Mouse (Mus musculus) heart, adult 2 months (tissue): ENCODE measurements around the gene Oxsm. TPM values are rescaled to one million over a fixed set of nuclear protein-coding genes. Genes with fewer than 3 reads are reported as not detected.

ENCODE experiments used
- DNase-seq, 2 experiments: peaks; one replicate each; pipeline ENCODE4 v3.0.0; 2021
- H3K27ac ChIP-seq: fragments of 200-600 bp; 2 replicates; pipeline ENCODE4 v1.8.1; 2022
- H3K27me3 ChIP-seq: fragments of 200-500 bp; 2 replicates; pipeline ENCODE4 v1.6.1; 2012; ENCODE audit warnings: mild to moderate bottlenecking, low read length, inconsistent platforms, mixed read lengths; ENCODE audit not compliant: control insufficient read depth, insufficient read depth
- H3K36me3 ChIP-seq: fragments of 200-500 bp; 2 replicates; pipeline ENCODE4 v1.6.1; 2012; ENCODE audit warnings: low read length, inconsistent platforms; ENCODE audit not compliant: control insufficient read depth, insufficient read depth
- H3K4me1 ChIP-seq: fragments of 200-500 bp; 2 replicates; pipeline ENCODE4 v1.6.1; 2011; ENCODE audit warnings: low read length; ENCODE audit not compliant: control insufficient read depth, insufficient read depth
- H3K4me3 ChIP-seq: fragments of 200-600 bp; 2 replicates; pipeline ENCODE4 v1.8.1; 2022
- H3K79me2 ChIP-seq: fragments of 200-500 bp; replicated peaks from 2 replicates; pipeline ENCODE4 v1.6.1; 2012; ENCODE audit warnings: mild to moderate bottlenecking, inconsistent platforms, low read length, moderate library complexity, mixed read lengths; ENCODE audit not compliant: control insufficient read depth, insufficient read depth
- H3K9ac ChIP-seq: fragments of 200-500 bp; 2 replicates; pipeline ENCODE4 v1.6.1; 2012; ENCODE audit warnings: low read depth, mild to moderate bottlenecking, control low read depth, inconsistent platforms, low read length, mixed read lengths
- CTCF ChIP-seq: fragments of 200-600 bp; IDR thresholded peaks from 2 replicates; pipeline ENCODE4 v1.8.1; 2022; ENCODE audit warnings: antibody characterized with exemption, mild to moderate bottlenecking, moderate library complexity
- EP300 ChIP-seq: fragments of 200-500 bp; IDR thresholded peaks from 2 replicates; pipeline ENCODE4 v1.6.1; 2011; ENCODE audit warnings: low read depth, low read length, control low read depth; ENCODE audit not compliant: insufficient read depth
- POLR2A ChIP-seq: fragments of 200-500 bp; IDR thresholded peaks from 2 replicates; pipeline ENCODE4 v1.6.1; 2011; ENCODE audit warnings: mild to moderate bottlenecking, low read depth, low read length, control low read depth; ENCODE audit not compliant: insufficient read depth
- WGBS: fragments of 180-500 bp; shearing (Covaris S2); methylation state at CpG from one replicate; pipeline ENCODE4 v1.1.7; 2018; 5-methylcytosine and 5-hydroxymethylcytosine counted together
- intact Hi-C: fragments of 180-260 bp; cut with DNase I; formaldehyde crosslinking; loops from one replicate; pipeline ENCODE4 v1.15.1; 2025
- polyA plus RNA-seq: library from polyadenylated mRNA; depleted of rRNA; stranded (reverse); fragments of >200 nt; gene quantifications from 2 replicates; pipeline ENCODE4 v1.2.3, GENCODE M21; 2012
- total RNA-seq, 2 experiments: library from RNA; stranded (reverse); gene quantifications; 2 replicates each; pipeline ENCODE4 v1.2.3; 2021

Gene Oxsm
- total and polyA plus RNA-seq, 3 experiments: 12.7 to 23.0 (median 19.5) TPM

DNA sequence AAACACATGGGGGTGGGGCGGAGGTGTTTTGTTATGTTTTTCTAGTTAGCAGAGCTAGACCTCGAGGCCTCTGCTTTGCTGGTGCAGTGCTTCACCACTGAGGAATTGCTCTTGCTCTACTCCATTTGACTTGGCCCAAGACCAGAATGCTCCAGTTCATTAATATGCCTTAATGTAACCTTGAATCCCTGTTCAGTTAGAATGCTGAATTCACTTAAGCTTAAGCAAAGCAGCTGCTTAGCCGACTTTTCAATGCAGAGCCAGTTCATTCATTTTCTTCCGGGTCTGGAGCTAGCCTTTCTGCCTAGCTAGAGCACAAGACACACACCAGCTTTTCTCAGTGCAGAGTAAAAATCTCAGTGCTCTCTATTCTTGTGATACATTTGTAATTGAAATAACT, 29.6 kb upstream of the Oxsm start:
- TF ChIP-seq EP300: no peak
- TF ChIP-seq CTCF: no peak
- TF ChIP-seq POLR2A: no peak
- WGBS: 86% methylated on average over 4 of the region's 4 CpGs
- Histone ChIP-seq H3K79me2 (no peaks in the 10 kb centered on the region), H3K9ac (no peak overlapping the region), H3K4me1 (no peaks in the 10 kb centered on the region), H3K27ac (no peak overlapping the region), H3K36me3 (peaks cover 6% of the 10 kb centered on the region), H3K4me3 (no peak overlapping the region), H3K27me3 (no peaks in the 10 kb centered on the region)
- intact Hi-C loops: loop anchor here (5.0 kb wide), 1 partner anchor 38 kb away; no protein-coding TSS in a partner anchor
- DNase-seq: no peak

DNA sequence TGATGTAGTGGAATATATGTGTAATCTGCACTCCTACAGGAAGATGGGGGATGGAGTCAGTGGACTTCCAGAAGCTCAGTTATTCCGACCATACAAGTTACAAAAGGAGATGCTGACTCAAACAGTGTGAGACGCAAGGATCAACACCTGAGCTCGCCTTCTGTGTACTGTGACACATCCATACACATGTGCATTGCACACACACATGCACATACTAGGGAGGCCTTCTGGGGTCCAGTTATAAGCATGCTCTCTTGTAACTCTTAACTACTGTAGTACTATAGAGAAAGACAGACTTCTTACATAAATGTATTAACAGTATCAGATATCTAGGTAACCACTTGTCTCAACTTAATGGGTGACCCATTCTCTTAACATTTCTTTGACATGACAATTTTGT, 24.1 kb upstream of the Oxsm start:
- Histone ChIP-seq H3K27me3 (no peaks in the 10 kb centered on the region), H3K9ac (no peak overlapping the region), H3K79me2 (no peaks in the 10 kb centered on the region; the same call in 1 of the 2 replicates), H3K4me1 (no peaks in the 10 kb centered on the region), H3K27ac (no peak overlapping the region), H3K4me3 (no peak overlapping the region), H3K36me3 (peaks cover 8% of the 10 kb centered on the region)
- intact Hi-C loops: no loop called here
- 76% methylated on average over 3 of the region's 3 CpGs for WGBS
- no peak for DNase-seq
- TF ChIP-seq EP300 (no peak), POLR2A (no peak), CTCF (no peak)

DNA sequence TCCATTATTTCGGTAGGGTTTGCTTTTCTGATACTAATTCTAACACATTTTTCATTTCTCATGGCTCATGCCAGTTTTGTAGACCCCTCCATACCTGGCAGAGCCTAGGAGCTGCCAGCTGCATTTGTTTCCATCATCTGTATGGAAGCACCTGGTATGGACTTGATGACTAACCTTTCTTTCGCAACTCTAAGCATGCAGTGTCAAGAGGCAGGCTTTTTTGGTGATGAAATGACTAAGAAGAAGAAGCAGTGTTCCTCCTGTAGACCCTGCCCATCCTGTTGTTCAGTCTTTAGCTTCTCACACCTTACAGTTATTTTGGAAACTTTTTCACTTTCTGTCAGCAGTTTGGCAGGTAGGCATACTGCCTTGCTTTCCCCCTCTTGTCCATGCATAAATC, 20.2 kb upstream of the Oxsm start:
- no peaks in the 10 kb centered on the region; the same call in 1 of the 2 replicates for H3K79me2 ChIP-seq
- no peak for DNase-seq
- H3K9ac ChIP-seq: no peak overlapping the region
- peaks cover 8% of the 10 kb centered on the region for H3K36me3 ChIP-seq
- intact Hi-C loops: no loop called here
- no peak overlapping the region for H3K27ac ChIP-seq
- H3K27me3 ChIP-seq: no peaks in the 10 kb centered on the region
- WGBS: 95% methylated on average over 2 of the region's 2 CpGs
- no peaks in the 10 kb centered on the region for H3K4me1 ChIP-seq
- no peak for TF ChIP-seq POLR2A
- no peak for TF ChIP-seq CTCF
- TF ChIP-seq EP300: no peak
- no peak overlapping the region for H3K4me3 ChIP-seq

DNA sequence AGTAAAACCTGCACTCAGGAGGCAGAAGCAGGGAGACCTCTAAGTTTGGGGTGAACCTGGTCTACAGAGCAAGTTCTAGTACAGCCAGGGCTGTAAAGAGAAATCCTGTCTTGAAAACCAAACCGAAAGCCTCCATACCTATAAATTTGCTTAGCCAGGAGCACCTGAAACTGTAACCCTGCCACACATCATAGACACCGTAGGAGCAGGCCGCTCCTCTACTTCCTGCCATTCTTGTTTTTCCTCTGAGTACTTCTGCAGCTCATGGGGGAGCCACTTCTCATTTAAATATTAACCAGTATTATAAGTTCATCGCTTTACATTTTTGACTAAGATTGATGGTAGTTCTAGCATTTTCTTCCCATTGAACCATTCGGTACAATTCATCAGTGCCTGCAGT, 17.4 kb upstream of the Oxsm start:
- intact Hi-C loops: no loop called here
- Histone ChIP-seq H3K27ac (no peak overlapping the region), H3K4me3 (no peak overlapping the region), H3K27me3 (no peaks in the 10 kb centered on the region), H3K36me3 (peaks cover 8% of the 10 kb centered on the region), H3K9ac (no peak overlapping the region), H3K79me2 (no peaks in the 10 kb centered on the region), H3K4me1 (no peaks in the 10 kb centered on the region)
- 71% methylated on average over 5 of the region's 5 CpGs for WGBS
- DNase-seq: no peak
- TF ChIP-seq CTCF (no peak), POLR2A (no peak), EP300 (no peak)

DNA sequence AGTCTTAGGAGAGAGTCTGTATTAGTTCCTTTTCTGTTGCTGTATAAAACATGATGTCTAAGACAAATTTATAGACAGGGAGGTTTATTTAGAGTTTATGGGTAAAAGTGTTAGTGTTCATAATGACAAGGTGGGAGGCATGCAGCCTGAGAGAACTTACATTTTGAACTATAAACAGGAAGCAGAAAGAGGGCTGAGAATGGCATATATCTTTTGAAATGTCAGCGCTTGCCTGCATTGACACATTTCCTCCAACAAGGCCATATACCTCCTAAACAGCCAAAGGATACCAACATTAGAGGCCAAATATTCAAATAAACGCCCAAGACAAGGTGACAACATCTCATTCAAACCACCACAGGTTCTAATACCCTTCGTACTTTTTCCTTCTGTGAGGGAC, 12.3 kb upstream of the Oxsm start:
- Histone ChIP-seq H3K27me3 (no peaks in the 10 kb centered on the region), H3K79me2 (no peaks in the 10 kb centered on the region; the same call in 1 of the 2 replicates), H3K4me3 (no peak overlapping the region), H3K9ac (no peak overlapping the region), H3K36me3 (peaks cover 7% of the 10 kb centered on the region), H3K27ac (no peak overlapping the region), H3K4me1 (no peaks in the 10 kb centered on the region)
- 87% methylated on average over 3 of the region's 3 CpGs for WGBS
- DNase-seq: no peak
- no peak for TF ChIP-seq POLR2A
- no peak for TF ChIP-seq CTCF
- no peak for TF ChIP-seq EP300
- intact Hi-C loops: no loop called here

DNA sequence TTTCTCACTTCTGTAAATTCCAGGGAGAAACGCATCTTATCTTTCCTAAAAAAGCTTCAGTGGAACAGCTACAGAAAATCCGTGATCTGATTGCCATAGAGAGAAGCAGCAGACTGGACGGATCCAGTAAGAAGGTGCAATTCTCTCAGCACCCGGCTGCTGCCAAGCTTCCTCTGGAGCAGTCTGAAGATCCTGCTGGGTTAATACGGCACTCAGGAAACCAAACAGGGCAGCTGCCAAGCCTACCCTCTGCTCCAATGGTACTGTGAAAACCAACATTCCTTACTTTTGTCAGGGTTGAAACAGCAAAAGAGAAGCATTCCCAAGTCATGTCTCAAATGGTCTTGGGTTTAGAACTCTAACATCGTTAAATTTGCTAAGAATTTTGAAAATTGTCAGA, 10.9 kb upstream of the Oxsm start:
- no peak overlapping the region for H3K27ac ChIP-seq
- intact Hi-C loops: no loop called here
- TF ChIP-seq POLR2A (no peak), EP300 (no peak), CTCF (no peak)
- no peak overlapping the region for H3K9ac ChIP-seq
- no peaks in the 10 kb centered on the region; the same call in 1 of the 2 replicates for H3K79me2 ChIP-seq
- H3K27me3 ChIP-seq: no peaks in the 10 kb centered on the region
- no peaks in the 10 kb centered on the region for H3K4me1 ChIP-seq
- H3K4me3 ChIP-seq: no peak overlapping the region
- peaks cover 13% of the 10 kb centered on the region for H3K36me3 ChIP-seq
- DNase-seq: no peak
- 62% methylated on average over 6 of the region's 6 CpGs for WGBS
